Mouse (Mus musculus): Measurements from ENCODE around the gene Aagab. TPM values are rescaled to one million over a fixed set of nuclear protein-coding genes. Genes with fewer than 3 reads are reported as not detected.

The Aagab gene
- polyA plus RNA-seq, 1 experiment from 2014 or later, result 30.5 TPM

Other genes with a start within 250 kb of the Aagab start
- 31.6 and 33.4 TPM in 2 replicates for gene Map2k5, start 224.8 kb upstream of the Aagab start, polyA plus RNA-seq (2014; fragmentation: Nextera tagmentation; extraction: Ambion mirVana)
- 49.5 and 50.6 TPM in 2 replicates for gene 2300009A05Rik, start 203.4 kb upstream of the Aagab start, polyA plus RNA-seq (2014; fragmentation: Nextera tagmentation; extraction: Ambion mirVana)
- 0.22 TPM in 1 of 2 replicates, not detected in the other for gene Iqch, start 167 bp upstream of the Aagab start, polyA plus RNA-seq (2014; fragmentation: Nextera tagmentation; extraction: Ambion mirVana)
- 16.5 and 17.3 TPM in 2 replicates for gene Smad3, start 155.3 kb downstream of the Aagab start, polyA plus RNA-seq (2014; fragmentation: Nextera tagmentation; extraction: Ambion mirVana)

Measured in stomach, embryonic 14.5 days (tissue).